Mouse (Mus musculus) gastrocnemius, adult 2 months (tissue): ENCODE results near the gene Yars. TPM values are rescaled to one million over a fixed set of nuclear protein-coding genes. Genes with fewer than 3 reads are reported as not detected.
"Not testable (repeated sequence)": the region's sequence is repeated elsewhere in the genome, so short reads cannot be mapped to it uniquely, and the experiment has no call there.

ENCODE experiments used
- DNase-seq: peaks from one replicate; pipeline ENCODE4 v3.0.0; 2022
- H3K27ac ChIP-seq: fragments of 200-600 bp; 2 replicates; pipeline ENCODE4 v1.8.1; 2022; ENCODE audit warnings: mild to moderate bottlenecking
- H3K4me3 ChIP-seq: fragments of 200-600 bp; 2 replicates; pipeline ENCODE4 v1.8.1; 2022; ENCODE audit warnings: mild to moderate bottlenecking, moderate library complexity
- CTCF ChIP-seq: fragments of 200-600 bp; IDR thresholded peaks from 2 replicates; pipeline ENCODE4 v1.8.1; 2022; ENCODE audit warnings: antibody characterized with exemption, mild to moderate bottlenecking, moderate library complexity
- intact Hi-C: fragments of 180-260 bp; cut with DNase I; formaldehyde crosslinking; loops from one replicate; pipeline ENCODE4 v1.15.1; 2025
- total RNA-seq, 2 experiments: library from RNA; stranded (reverse); gene quantifications; 2 replicates each; pipeline ENCODE4 v1.2.3; 2021

The Yars gene
- total RNA-seq, 2 experiments from 2014 or later: 39.8 to 43.0 TPM

GRCm38 (mm10) chr4:129197514-129197913 lies 8.0 kb downstream of the Yars start:
- TF ChIP-seq CTCF: no peak
- no peak for DNase-seq
- Histone ChIP-seq H3K27ac (no peak overlapping the region), H3K4me3 (no peak overlapping the region)
- intact Hi-C loops: no loop called here

DNA sequence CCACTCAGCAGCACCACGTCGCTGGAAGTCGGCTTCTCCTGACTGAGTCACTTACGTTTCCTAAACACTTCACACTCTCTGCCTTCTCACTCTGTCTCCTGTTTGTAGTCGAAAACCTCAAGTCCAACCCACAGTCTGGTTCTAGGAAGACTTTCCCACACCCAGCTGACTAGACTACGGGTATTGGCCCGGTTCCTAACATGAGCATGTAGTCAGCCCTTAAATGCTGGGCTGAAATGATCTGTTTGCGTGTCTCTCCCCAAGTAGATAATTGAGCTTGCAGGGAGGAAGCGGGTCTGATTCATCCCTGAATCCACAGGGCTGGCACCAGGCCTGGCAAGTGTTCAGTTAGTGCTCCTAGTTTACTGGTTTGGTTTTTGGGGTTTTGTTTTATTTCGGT lies 15.1 kb downstream of the Yars start:
- no peak overlapping the region for H3K4me3 ChIP-seq
- H3K27ac ChIP-seq: no peak overlapping the region
- intact Hi-C loops: no loop called here
- DNase-seq: no peak
- no peak for TF ChIP-seq CTCF

DNA sequence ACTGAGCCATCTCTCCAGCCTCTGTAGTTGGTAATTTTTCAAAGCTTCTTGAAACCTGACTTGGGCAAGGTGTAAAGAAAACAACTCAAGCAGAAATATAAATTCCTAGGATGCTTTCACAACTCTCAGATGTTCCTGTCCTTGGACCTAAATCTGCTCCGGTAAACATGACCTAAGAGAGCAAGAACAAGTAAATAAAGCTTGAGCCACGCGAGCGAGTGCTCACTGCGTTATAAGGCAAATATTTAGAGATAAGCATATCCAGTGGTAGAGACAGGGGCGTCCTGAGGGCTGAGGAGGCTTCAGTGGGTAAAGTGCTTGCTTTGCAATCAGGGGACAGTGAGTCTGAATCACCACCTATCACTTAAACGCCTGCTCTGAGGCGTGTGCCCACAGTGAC lies 17.2 kb downstream of the Yars start:
- DNase-seq: no peak
- H3K4me3 ChIP-seq: no peak overlapping the region
- H3K27ac ChIP-seq: no peak overlapping the region
- intact Hi-C loops: no loop called here
- no peak for TF ChIP-seq CTCF

DNA sequence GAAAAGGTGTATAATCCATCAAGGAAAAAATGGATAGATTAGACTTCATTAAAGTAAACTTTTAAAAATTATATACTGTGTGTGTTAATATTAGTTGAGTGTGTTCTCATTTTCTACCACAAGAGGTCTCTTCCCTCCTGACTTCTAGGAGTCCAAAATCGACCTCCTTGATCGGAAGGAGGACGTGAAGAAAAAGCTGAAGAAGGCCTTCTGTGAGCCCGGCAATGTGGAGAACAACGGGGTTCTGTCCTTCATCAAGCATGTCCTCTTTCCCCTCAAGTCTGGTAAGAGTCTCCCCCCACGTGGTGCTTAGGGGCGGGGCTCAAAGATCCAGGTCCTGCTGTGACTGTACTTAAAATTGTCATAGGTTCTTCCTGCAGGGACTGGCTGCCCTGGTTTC lies 19.9 kb downstream of the Yars start:
- no peak for DNase-seq
- Histone ChIP-seq H3K27ac (no peak overlapping the region), H3K4me3 (no peak overlapping the region)
- peak; percentile 64 for TF ChIP-seq CTCF
- intact Hi-C loops: loop anchor here (1.0 kb wide), 1 partner anchor 67 kb away; no protein-coding TSS in a partner anchor

GRCm38 (mm10) chr4:129211461-129211860 lies 21.9 kb downstream of the Yars start:
- Histone ChIP-seq H3K27ac (no peak overlapping the region), H3K4me3 (no peak overlapping the region)
- intact Hi-C loops: no loop called here
- no peak for TF ChIP-seq CTCF
- DNase-seq: no peak

- H3K27ac ChIP-seq, DNase-seq, H3K4me3 ChIP-seq, intact Hi-C loops: not testable (repeated sequence)
- peak; percentile 62 for TF ChIP-seq CTCF
Measured at GRCm38 (mm10) chr4:129212486-129212885, 22.9 kb downstream of the Yars start.

DNA sequence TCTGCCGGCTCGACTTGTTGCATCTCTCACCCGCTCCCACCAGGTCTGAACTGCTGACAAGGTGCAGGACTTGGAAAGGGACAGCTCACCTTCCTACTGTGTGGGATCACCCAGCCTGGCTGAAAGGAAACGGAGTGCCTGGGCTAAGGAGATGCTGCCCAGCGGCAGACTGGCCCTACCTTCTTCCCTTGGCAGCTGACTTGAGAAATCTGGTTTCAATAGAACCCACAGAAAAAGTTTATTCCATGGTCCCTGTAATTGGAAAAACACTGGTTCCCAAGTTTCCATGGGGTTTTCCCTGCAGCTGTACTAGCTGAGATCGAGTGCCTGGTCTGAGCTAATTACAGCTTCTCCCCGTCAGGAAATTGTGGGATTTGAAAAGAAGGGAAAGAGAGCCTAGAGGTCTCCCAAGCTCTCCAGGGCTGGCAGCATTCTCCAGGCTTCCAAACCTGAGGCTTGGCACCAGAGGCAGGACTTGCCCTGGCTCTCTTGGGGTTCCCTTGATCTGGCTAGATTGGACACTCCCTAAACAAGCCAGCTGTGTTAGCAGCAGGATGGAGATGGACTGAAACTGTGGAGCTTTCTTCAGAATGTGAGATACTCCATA lies 29.1 kb downstream of the Yars start:
- TF ChIP-seq CTCF: no peak
- intact Hi-C loops: no loop called here

GRCm38 (mm10) chr4:129219198-129219597 lies 29.6 kb downstream of the Yars start:
- Histone ChIP-seq H3K27ac (no peak overlapping the region), H3K4me3 (no peak overlapping the region)
- intact Hi-C loops: no loop called here
- no peak for DNase-seq
- no peak for TF ChIP-seq CTCF

More for the DNA sequence above, 29.1 kb downstream of the Yars start:
- no peak for DNase-seq
- no peak overlapping the region for H3K27ac ChIP-seq
- H3K4me3 ChIP-seq: no peak overlapping the region

DNA sequence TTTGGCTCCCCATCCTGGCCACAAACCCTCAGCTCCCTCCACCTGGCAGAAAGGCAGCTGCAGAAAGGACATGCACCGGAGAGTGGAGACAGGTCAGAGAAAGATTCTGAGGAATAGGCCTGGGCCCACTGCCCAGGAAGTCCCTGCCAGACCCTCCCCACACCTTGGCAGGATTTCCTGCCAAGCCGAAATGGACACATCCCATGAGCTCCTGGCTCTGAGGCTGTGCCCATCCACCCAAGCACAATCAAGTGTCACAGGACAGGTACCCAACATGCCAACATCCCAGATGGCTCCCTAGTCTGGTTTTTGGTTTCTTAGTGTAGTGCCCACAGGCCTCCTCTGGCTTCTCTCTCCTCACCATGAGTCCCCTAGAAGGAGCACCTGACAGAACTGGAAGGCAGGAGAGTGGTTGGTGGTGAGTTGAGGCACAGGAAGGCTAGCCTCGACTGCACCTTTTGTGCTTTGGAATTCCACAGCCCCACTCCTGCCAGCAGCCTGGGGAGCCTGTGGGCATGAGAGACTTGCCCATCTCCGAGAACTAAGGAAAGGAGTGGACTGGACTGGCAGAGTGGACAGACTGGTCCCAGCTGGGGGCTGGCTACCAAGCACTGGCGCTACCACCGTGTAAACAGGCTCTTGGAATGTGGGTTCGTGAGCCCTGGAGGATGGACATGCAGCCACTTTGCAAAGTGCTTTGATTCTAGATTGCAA lies 31.0 kb downstream of the Yars start:
- no peak overlapping the region for H3K4me3 ChIP-seq
- peak; percentile 61 for DNase-seq
- no peak for TF ChIP-seq CTCF
- intact Hi-C loops: loop anchor here (5.0 kb wide), 1 partner anchor 47 kb away; no protein-coding TSS in a partner anchor
- no peak overlapping the region for H3K27ac ChIP-seq

DNA sequence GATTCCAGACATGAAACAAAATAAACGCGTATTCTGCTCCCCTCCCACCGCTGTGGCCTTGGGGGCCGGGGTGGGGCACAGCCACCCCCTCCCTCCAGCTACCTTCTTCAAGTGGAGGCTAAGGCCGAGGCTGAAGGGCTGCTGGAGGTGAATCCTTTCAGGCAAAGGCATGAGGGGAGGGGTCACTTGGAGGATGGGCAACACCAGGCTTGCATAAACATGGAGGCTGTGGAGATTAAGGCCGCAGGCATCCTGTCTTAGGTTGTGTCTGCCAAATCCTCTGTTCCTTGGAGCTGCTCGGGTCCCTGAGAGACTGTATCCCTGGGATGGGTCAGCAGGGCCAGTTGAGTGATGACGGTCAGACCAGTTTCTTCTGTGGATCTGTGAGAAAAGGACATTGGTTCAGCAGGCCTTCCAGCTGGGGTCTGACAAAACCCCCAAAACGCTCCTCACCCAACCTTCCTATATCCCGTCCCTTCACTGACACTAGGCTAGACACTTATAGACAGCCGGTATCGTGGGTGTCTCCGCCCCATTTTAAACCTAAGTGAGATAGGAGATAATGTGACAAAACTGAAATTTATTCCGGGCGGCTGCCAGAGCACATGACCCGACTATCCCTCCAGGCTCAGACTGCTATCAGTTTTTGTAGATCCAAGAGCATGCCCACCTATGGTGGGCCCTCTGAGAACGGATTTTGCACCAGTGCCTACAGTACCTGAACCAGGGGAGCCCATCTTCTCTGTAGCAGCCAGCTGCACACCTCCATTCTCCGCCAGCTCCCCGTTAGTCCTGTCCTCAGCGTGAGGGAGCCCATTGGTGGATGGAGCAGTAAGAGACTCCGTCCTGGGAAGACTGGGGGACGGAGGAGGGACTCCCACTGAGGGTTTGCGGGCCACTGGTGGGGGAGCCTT lies 31.8 kb downstream of the Yars start:
- no peak for DNase-seq
- Histone ChIP-seq H3K4me3 (peak overlapping the region; percentile 36), H3K27ac (0 out of 2 replicates have a peak overlapping the region, but pooled peaks have one; percentile 6)
- no peak for TF ChIP-seq CTCF
- intact Hi-C loops: loop anchor here (5.0 kb wide), 1 partner anchor 46 kb away; no protein-coding TSS in a partner anchor

DNA sequence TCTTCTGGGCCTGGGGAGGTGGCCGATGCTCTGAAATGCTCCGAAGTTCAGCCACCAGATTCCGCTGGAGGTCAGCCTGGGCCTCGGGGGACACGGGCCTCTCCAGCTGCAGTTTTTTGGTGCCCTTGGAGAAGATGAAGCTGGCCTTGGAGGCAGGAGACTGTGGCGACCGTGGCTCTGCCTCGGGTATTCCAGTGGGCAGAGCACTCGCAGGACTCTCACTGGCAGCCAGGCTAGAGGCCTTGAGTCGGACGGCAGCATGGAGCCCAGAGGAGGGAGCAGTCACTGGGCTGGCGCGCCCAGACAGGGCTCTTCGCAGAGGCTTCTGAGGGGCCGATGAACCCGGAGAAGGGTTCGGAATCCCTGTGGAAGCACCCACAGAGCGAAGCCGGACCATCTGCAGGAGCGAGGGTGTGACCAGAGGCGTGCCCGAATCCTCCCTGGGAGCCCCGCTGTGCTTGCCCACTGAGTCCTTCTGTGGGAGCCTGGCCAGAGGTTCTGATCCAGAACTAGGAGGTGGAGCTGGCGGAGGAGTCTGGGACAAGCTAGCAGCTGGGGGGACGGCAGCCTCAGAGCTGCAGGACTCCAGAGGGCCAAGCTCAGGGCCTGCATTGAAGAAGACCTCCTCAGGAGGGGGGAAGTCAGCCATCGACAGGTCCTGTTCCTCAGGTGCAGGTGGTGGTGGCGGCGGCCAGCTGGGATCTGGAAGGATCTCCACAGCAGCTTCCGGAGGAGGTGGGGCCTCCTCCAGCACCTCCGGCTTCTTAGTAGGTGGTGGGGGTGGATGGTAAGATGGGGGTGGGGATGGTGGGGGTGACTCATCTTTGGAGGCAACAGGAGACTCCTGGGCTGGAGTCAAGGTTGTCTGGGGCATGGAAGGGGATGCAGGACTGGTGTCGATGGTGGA lies 32.7 kb downstream of the Yars start:
- Histone ChIP-seq H3K27ac (peak overlapping the region; percentile 6; the same call in 1 of the 2 replicates), H3K4me3 (peak overlapping the region; percentile 36)
- intact Hi-C loops: loop anchor here (5.0 kb wide), 1 partner anchor 45 kb away; no protein-coding TSS in a partner anchor
- peak; percentile 61 for DNase-seq
- no peak for TF ChIP-seq CTCF
